Mouse (Mus musculus) liver, postnatal 0 days (tissue): Measurements from ENCODE around the gene Lmnb2. TPM values are rescaled to one million over a fixed set of nuclear protein-coding genes. Genes with fewer than 3 reads are reported as not detected.

Experiments used
- ATAC-seq: fragments of 200-750 bp; cut with Nextera tagmentation; 2 replicates; pipeline ENCODE4 v1.8.0; 2017; ENCODE audit warnings: mild to moderate bottlenecking, moderate library complexity
- DNase-seq: peaks from one replicate; pipeline ENCODE4 v3.0.0-alpha.2; 2016
- H3K27ac ChIP-seq: fragments of 300-500 bp; sonication (generic); 2 replicates; pipeline ENCODE4 v1.5.1; 2014; ENCODE audit warnings: antibody characterized with exemption, moderate library complexity, mild to moderate bottlenecking, low read depth
- H3K27me3 ChIP-seq: fragments of 300-500 bp; sonication (generic); 2 replicates; pipeline ENCODE4 v1.6.1; 2014; ENCODE audit warnings: low read length, control low read depth, mixed read lengths; ENCODE audit not compliant: insufficient read depth
- H3K36me3 ChIP-seq: fragments of 300-500 bp; sonication (generic); replicated peaks from 2 replicates; pipeline ENCODE4 v1.6.1; 2014; ENCODE audit warnings: mild to moderate bottlenecking, control low read depth, low read length, moderate library complexity, mixed read lengths; ENCODE audit not compliant: insufficient read depth
- H3K4me1 ChIP-seq: fragments of 300-500 bp; sonication (generic); 2 replicates; pipeline ENCODE4 v1.6.1; 2014; ENCODE audit warnings: antibody characterized with exemption, mild to moderate bottlenecking, control low read depth; ENCODE audit not compliant: insufficient read depth
- H3K4me2 ChIP-seq: fragments of 300-500 bp; sonication (generic); 2 replicates; pipeline ENCODE4 v1.6.1; 2014; ENCODE audit warnings: low read depth, mild to moderate bottlenecking, low read length, moderate library complexity, mixed read lengths
- H3K4me3 ChIP-seq: fragments of 300-500 bp; sonication (generic); 2 replicates; pipeline ENCODE4 v1.5.1; 2014; ENCODE audit warnings: low read depth, low read length
- H3K9ac ChIP-seq: fragments of 300-500 bp; sonication (generic); replicated peaks from 2 replicates; pipeline ENCODE4 v1.6.1; 2014; ENCODE audit warnings: mild to moderate bottlenecking, moderate library complexity
- H3K9me3 ChIP-seq: fragments of 300-500 bp; sonication (generic); 2 replicates; pipeline ENCODE4 v1.6.1; 2016; ENCODE audit warnings: mild to moderate bottlenecking, control low read depth, low read length, mixed read lengths
- CTCF ChIP-seq: sonication (generic); IDR thresholded peaks from 2 replicates; pipeline ENCODE4 v1.5.1; 2016; ENCODE audit warnings: antibody characterized with exemption, low read depth
- EP300 ChIP-seq: IDR thresholded peaks from 2 replicates; pipeline ENCODE4 v1.6.1; 2016; ENCODE audit warnings: antibody characterized with exemption, low read depth, mild to moderate bottlenecking
- WGBS: fragments of 180-500 bp; shearing (Covaris S2); extraction: QIAGEN DNeasy Blood & Tissue Kit; methylation state at CpG from one replicate; pipeline ENCODE4 v1.1.7; 2014; ENCODE audit not compliant: insufficient replicate concordance; 5-methylcytosine and 5-hydroxymethylcytosine counted together
- polyA plus RNA-seq: library from polyadenylated mRNA; unstranded; fragments of >200 nt; fragmentation: Nextera tagmentation; extraction: Ambion mirVana; gene quantifications from 2 replicates; pipeline ENCODE4 v1.2.1, GENCODE M21; 2015

Lmnb2 gene
- polyA plus RNA-seq, 1 experiment from 2014 or later, result 6.5 TPM

DNA sequence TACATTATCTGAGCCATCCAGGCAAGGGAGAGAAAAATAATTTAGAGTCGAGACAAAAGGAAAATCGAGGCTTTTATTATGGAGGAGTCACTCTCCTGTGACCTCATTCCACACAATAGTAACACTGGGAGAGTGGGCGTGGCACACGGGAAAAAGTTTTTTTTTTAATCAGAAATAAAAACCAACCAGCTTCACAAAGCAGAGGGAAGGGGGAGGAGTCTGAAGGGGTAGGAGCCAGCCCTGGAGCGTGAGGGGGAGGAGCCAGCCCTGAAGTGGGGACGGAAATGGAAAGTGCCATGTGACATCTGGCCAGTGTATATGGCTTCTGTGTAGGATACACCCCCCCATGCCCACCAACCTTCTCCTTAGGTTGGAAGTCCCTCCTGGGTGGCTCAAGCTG lies 30.5 kb upstream of the Lmnb2 start:
- Histone ChIP-seq H3K4me1 (peaks cover 4% of the 10 kb centered on the region; the same call in 1 of the 2 replicates), H3K4me3 (no peak overlapping the region), H3K9ac (no peak overlapping the region), H3K27me3 (no peaks in the 10 kb centered on the region), H3K4me2 (no peak overlapping the region), H3K27ac (no peak overlapping the region), H3K36me3 (no peaks in the 10 kb centered on the region), H3K9me3 (no peaks in the 10 kb centered on the region)
- 26% methylated on average over 6 of the region's 6 CpGs for WGBS
- DNase-seq (no peak), ATAC-seq (peak; percentile 50; the same call in 1 of the 2 replicates)
- TF ChIP-seq CTCF (no peak), EP300 (no peak)

DNA sequence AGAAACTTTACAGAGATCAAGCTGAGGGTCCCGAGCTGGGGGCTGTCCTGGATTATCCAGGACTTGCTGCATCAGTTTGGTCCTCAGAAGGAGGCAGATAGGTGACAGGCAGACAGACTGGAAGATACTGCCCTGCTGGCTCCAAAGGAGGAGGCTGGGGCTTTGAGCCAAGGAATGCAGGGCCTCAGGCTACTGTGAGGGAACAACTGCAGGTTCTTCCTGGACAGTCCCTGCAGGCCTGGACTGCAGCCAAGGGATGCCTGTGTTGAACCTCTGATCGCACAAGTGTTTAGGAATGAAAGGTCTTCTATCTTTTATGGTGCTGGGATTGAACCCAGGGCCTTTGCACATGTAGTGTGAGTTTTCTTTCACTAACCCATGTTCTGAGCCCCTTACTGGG lies 29.8 kb upstream of the Lmnb2 start:
- no peak overlapping the region for H3K27ac ChIP-seq
- no peak for DNase-seq

DNA sequence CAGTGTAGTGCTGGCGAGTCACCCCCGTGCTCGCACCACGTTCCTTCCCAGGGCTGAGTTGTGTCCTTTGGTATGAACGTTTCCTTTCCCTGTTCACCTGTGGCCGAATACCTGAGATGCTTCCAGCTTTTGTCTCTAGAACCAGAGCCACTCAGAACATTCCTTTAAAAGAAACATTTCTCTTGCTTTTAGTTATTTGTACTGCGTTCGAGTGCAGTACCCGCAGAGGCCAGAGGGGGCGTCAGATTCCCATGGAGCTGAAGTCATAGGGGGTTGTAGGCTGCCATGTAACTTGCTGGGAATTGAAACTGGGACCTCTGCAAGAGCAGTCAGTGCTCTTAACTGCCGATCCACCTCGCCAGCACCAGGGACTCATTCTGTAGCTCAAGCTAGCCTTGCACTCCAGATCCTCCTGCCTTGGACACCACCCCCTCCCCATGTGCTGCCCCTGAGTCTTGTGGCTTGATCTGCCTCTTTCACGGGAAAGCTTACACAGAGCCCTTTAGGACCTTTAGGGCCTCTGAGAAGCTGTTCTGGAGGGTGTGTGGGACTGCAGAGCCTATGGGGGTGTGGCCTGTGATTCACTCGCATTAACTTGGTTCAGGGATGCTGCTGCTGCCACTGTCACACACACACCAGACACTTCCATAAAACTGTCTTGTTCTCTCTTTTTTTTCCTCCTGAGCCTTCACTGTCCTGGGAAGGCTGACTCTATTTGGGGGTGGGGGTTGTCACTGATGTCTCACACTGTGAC lies 28.8 kb upstream of the Lmnb2 start:
- 67% methylated on average over 14 of the region's 14 CpGs for WGBS
- no peak for DNase-seq
- Histone ChIP-seq H3K4me3 (no peak overlapping the region), H3K4me1 (peaks cover 8% of the 10 kb centered on the region), H3K27me3 (no peaks in the 10 kb centered on the region), H3K4me2 (no peak overlapping the region), H3K27ac (no peak overlapping the region), H3K36me3 (no peaks in the 10 kb centered on the region), H3K9ac (no peak overlapping the region), H3K9me3 (no peaks in the 10 kb centered on the region)
- ATAC-seq, result no peak
- TF ChIP-seq EP300 (no peak), CTCF (peak; percentile 56)

More for the DNA sequence above, 29.8 kb upstream of the Lmnb2 start:
- no peak overlapping the region for H3K4me3 ChIP-seq
- no peak for TF ChIP-seq EP300
- TF ChIP-seq CTCF, result no peak
- no peaks in the 10 kb centered on the region for H3K27me3 ChIP-seq
- no peak overlapping the region for H3K9ac ChIP-seq
- H3K36me3 ChIP-seq, result no peaks in the 10 kb centered on the region
- H3K9me3 ChIP-seq, result no peaks in the 10 kb centered on the region
- H3K4me1 ChIP-seq, result peaks cover 7% of the 10 kb centered on the region
- no peak for ATAC-seq
- 46% methylated on average over 2 of the region's 2 CpGs for WGBS
- no peak overlapping the region for H3K4me2 ChIP-seq

DNA sequence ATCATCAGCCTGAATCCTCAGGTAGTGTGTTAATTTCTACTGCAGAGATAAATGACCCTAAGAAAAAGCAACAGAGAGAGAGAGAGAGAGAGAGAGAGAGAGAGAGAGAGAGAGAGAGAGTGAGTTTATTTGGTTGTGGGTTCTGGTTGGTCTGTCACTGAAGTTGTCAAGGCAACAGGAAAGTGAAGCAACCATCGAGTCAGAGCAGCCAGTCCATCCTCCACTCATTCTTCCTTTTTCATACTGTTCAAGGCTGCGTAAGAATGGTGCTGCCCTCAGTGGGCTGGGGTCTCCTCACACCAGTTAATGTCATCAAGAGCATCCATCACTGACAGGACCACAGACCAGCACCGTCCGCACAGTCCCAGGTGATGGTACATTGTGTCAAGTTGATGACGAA lies 26.2 kb upstream of the Lmnb2 start:
- H3K9ac ChIP-seq, result no peak overlapping the region
- H3K4me3 ChIP-seq, result no peak overlapping the region
- WGBS, result 60% methylated on average over 5 of the region's 5 CpGs
- DNase-seq, result no peak
- no peak overlapping the region for H3K27ac ChIP-seq
- H3K4me1 ChIP-seq, result peaks cover 29% of the 10 kb centered on the region
- no peak for ATAC-seq
- TF ChIP-seq CTCF, result no peak
- TF ChIP-seq EP300, result no peak
- H3K27me3 ChIP-seq, result no peaks in the 10 kb centered on the region
- H3K9me3 ChIP-seq, result no peaks in the 10 kb centered on the region
- H3K36me3 ChIP-seq, result no peaks in the 10 kb centered on the region
- no peak overlapping the region for H3K4me2 ChIP-seq

DNA sequence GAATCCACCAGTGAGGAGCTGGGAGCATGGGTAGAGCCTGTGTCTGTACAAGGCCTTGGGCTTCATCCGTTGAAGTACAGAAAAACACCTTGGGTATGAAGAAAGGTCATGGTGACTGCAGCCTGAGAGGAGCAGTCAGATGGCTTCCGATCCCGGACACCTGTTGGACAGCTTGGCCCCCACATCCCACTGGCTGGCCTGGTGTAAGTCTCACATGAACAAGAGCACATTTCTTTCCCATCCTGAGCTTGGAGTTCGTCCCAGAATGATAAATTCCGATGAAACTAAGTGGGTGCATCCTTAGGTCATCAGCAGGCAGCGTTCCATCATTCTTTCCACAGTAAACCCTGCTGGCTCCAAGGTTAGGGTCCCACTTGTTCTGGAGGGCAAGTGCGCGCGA lies 25.7 kb upstream of the Lmnb2 start:
- no peak overlapping the region for H3K4me2 ChIP-seq
- peaks cover 33% of the 10 kb centered on the region for H3K4me1 ChIP-seq
- H3K4me3 ChIP-seq, result no peak overlapping the region
- TF ChIP-seq CTCF (no peak), EP300 (no peak)
- DNase-seq, result no peak
- 69% methylated on average over 9 of the region's 9 CpGs for WGBS
- H3K36me3 ChIP-seq, result no peaks in the 10 kb centered on the region
- no peaks in the 10 kb centered on the region for H3K9me3 ChIP-seq
- H3K27me3 ChIP-seq, result no peaks in the 10 kb centered on the region
- H3K27ac ChIP-seq, result peak overlapping the region; percentile 46; the same call in 1 of the 2 replicates
- H3K9ac ChIP-seq, result no peak overlapping the region
- ATAC-seq, result no peak

DNA sequence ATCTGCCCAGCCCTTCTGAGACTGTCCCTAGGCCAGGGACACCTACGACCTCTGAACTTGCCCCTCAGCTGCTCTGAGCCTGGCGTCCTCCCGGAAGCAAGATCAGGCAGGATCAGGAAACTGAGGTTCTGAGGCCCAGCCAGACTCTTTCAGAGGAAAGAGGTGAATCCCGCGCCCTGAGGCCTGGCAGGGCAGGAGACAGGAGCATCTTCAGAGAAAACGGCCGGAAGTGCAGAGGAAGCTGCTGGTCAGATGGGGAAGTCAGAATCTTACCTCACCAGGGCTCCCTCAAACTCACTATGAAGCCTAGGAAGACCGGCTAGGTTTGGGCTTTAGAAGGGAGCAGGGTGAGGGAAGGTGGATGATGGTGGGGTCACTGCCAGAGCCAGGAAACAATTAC lies 24.9 kb upstream of the Lmnb2 start:
- ATAC-seq, result no peak
- Histone ChIP-seq H3K4me3 (no peak overlapping the region), H3K27ac (peak overlapping the region; percentile 46), H3K27me3 (no peaks in the 10 kb centered on the region), H3K4me1 (peaks cover 38% of the 10 kb centered on the region), H3K9me3 (no peaks in the 10 kb centered on the region), H3K9ac (no peak overlapping the region), H3K4me2 (no peak overlapping the region), H3K36me3 (no peaks in the 10 kb centered on the region)
- WGBS, result 26% methylated on average over 8 of the region's 8 CpGs
- TF ChIP-seq CTCF, result no peak
- no peak for TF ChIP-seq EP300
- DNase-seq, result no peak
